Mouse (Mus musculus): Measurements from ENCODE around the gene Rab5c. TPM values are rescaled to one million over a fixed set of nuclear protein-coding genes. Genes with fewer than 3 reads are reported as not detected.

Gene Rab5c
- polyA plus RNA-seq, 1 experiment from 2014 or later: 23.7 TPM

DNA sequence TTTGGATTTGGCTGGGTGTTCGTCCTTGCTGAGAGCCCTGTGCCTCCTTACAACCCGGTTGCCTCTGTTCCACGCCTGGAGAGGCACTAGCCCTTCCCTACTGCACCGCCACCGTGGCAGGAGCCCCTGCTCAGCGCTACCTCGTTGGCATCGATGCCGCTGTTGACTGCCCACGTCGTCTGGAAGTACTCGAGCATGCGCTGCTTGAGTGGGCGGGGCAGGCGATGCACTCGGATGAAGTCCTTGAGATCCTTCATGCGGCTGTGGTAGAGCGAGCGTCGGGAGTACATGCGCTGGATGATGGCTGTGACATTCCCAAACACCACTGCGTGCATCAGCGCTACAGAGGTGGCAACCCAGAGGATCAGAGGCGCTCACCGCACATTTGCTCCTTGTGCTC, 11.5 kb upstream of the Rab5c start:
- WGBS: 52% methylated on average over 25 of the region's 25 CpGs
- H3K9me3 ChIP-seq: no peaks in the 10 kb centered on the region

GRCm38 (mm10) chr11:100748620-100749019, 10.6 kb upstream of the Rab5c start:
- no peak for ATAC-seq (ENCODE audit: low FRiP score, low read depth)

More for the DNA sequence above, 11.5 kb upstream of the Rab5c start:
- Histone ChIP-seq H3K27ac (no peak overlapping the region), H3K27me3 (replicated peaks) (peaks cover 12% of the 10 kb centered on the region), H3K4me1 (peaks cover 5% of the 10 kb centered on the region; the same call in 1 of the 2 replicates), H3K4me3 (no peak overlapping the region), H3K9ac (no peak overlapping the region), H3K36me3 (0 out of 2 replicates have a peak, but pooled peaks cover 7% of the 10 kb centered on the region), H3K4me2 (replicated peaks) (no peak overlapping the region)
- ATAC-seq (ENCODE audit: low FRiP score, low read depth): no peak

DNA sequence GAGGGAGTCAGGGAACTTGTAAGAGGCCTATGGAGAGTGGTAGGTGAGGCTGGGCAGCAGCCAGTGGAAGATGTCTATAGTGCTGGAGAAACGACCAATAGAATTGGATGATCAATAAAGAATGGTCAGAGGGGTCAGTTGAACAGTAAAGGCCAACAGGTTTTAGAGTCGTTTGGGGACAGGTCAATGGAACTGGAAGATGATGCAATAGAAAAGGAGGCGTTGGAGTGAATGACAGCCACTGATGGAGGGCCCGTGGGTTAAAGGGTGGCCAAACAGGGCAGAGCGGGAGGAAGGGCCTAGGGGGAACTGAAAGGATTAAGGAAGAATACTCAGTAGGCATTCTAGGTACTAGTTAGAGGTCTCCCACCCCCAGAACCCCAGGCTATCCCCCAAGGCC, 9.1 kb upstream of the Rab5c start:
- WGBS: 68% methylated on average over 5 of the region's 5 CpGs
- peaks cover 9% of the 10 kb centered on the region for H3K27me3 ChIP-seq (replicated peaks)
- no peak overlapping the region for H3K4me2 ChIP-seq (replicated peaks)
- no peaks in the 10 kb centered on the region for H3K9me3 ChIP-seq
- no peak overlapping the region for H3K27ac ChIP-seq
- H3K4me1 ChIP-seq: peaks cover 3% of the 10 kb centered on the region; the same call in 1 of the 2 replicates
- ATAC-seq (ENCODE audit: low FRiP score, low read depth): no peak
- no peak overlapping the region for H3K4me3 ChIP-seq
- no peak overlapping the region for H3K9ac ChIP-seq
- H3K36me3 ChIP-seq: 0 out of 2 replicates have a peak, but pooled peaks cover 7% of the 10 kb centered on the region

More at GRCm38 (mm10) chr11:100748620-100749019, 10.6 kb upstream of the Rab5c start:
- H3K9ac ChIP-seq: no peak overlapping the region
- WGBS: 83% methylated on average over 4 of the region's 4 CpGs
- no peak overlapping the region for H3K27ac ChIP-seq
- H3K36me3 ChIP-seq: 0 out of 2 replicates have a peak, but pooled peaks cover 7% of the 10 kb centered on the region
- H3K27me3 ChIP-seq (replicated peaks): peaks cover 9% of the 10 kb centered on the region
- H3K4me2 ChIP-seq (replicated peaks): no peak overlapping the region
- H3K4me3 ChIP-seq: no peak overlapping the region
- peaks cover 5% of the 10 kb centered on the region; the same call in 1 of the 2 replicates for H3K4me1 ChIP-seq
- H3K9me3 ChIP-seq: no peaks in the 10 kb centered on the region

GRCm38 (mm10) chr11:100746546-100746945, 8.5 kb upstream of the Rab5c start:
- Histone ChIP-seq H3K9ac (no peak overlapping the region), H3K4me3 (no peak overlapping the region), H3K27me3 (replicated peaks) (peaks cover 9% of the 10 kb centered on the region), H3K4me1 (no peaks in the 10 kb centered on the region), H3K4me2 (replicated peaks) (no peak overlapping the region), H3K9me3 (no peaks in the 10 kb centered on the region), H3K27ac (no peak overlapping the region), H3K36me3 (0 out of 2 replicates have a peak, but pooled peaks cover 7% of the 10 kb centered on the region)
- ATAC-seq (ENCODE audit: low FRiP score, low read depth): no peak
- WGBS: 80% methylated on average over 10 of the region's 10 CpGs

- Histone ChIP-seq H3K27me3 (replicated peaks) (peaks cover 9% of the 10 kb centered on the region), H3K9ac (no peak overlapping the region), H3K9me3 (no peaks in the 10 kb centered on the region), H3K27ac (no peak overlapping the region), H3K4me3 (no peak overlapping the region), H3K4me2 (replicated peaks) (no peak overlapping the region), H3K4me1 (no peaks in the 10 kb centered on the region), H3K36me3 (0 out of 2 replicates have a peak, but pooled peaks cover 7% of the 10 kb centered on the region)
- WGBS: 14% methylated on average over 6 of the region's 6 CpGs
- ATAC-seq (ENCODE audit: low FRiP score, low read depth): no peak
Measured at GRCm38 (mm10) chr11:100745085-100745484, 7.1 kb upstream of the Rab5c start.

- Histone ChIP-seq H3K4me1 (peaks cover 16% of the 10 kb centered on the region), H3K9ac (no peak overlapping the region), H3K9me3 (no peaks in the 10 kb centered on the region), H3K4me3 (no peak overlapping the region), H3K4me2 (replicated peaks) (no peak overlapping the region), H3K27me3 (replicated peaks) (no peaks in the 10 kb centered on the region), H3K27ac (no peak overlapping the region), H3K36me3 (no peaks in the 10 kb centered on the region)
- WGBS: 75% methylated on average over 6 of the region's 6 CpGs
- ATAC-seq (ENCODE audit: low FRiP score, low read depth): no peak
Measured at GRCm38 (mm10) chr11:100741348-100741747, 3.3 kb upstream of the Rab5c start.

DNA sequence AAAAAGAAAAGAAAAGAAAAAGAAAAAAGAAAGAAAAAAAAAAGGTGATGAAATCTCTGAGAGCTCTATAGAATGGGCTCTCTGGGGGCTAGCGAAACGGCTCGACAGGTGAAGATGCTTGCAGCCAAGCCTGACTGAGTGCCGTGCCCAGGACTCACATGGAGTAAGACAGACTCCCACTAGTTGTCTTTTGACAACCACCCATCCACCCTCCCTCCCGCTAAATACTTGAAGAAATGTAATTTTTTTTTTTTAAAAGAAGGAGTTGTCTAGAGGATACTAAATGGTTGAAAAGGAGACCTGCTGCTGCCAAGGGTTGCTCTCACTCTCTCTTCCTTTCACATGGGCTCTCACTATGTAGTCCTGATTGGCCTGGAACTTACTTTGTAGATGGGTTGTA, 734 bp upstream of the Rab5c start:
- peaks cover 24% of the 10 kb centered on the region for H3K4me1 ChIP-seq
- H3K4me2 ChIP-seq (replicated peaks): peak overlapping the region; percentile 94
- ATAC-seq (ENCODE audit: low FRiP score, low read depth): no peak
- peak overlapping the region; percentile 86; the same call in 1 of the 2 replicates for H3K4me3 ChIP-seq
- WGBS: 22% methylated on average over 5 of the region's 5 CpGs
- no peaks in the 10 kb centered on the region for H3K9me3 ChIP-seq
- H3K27ac ChIP-seq: no peak overlapping the region
- no peaks in the 10 kb centered on the region for H3K27me3 ChIP-seq (replicated peaks)
- H3K36me3 ChIP-seq: no peaks in the 10 kb centered on the region
- H3K9ac ChIP-seq: peak overlapping the region; percentile 45; the same call in 1 of the 2 replicates

GRCm38 (mm10) chr11:100737105-100737733, 796 bp downstream of the Rab5c start:
- ATAC-seq (ENCODE audit: low FRiP score, low read depth): no peak
- H3K36me3 ChIP-seq: peaks cover 11% of the 10 kb centered on the region; the same call in 1 of the 2 replicates
- H3K9ac ChIP-seq: peak overlapping the region; percentile 90
- peak overlapping the region; percentile 94 for H3K4me2 ChIP-seq (replicated peaks)
- H3K4me3 ChIP-seq: peak overlapping the region; percentile 86
- 2% methylated on average over 13 of the region's 13 CpGs for WGBS
- no peak overlapping the region for H3K27ac ChIP-seq
- H3K9me3 ChIP-seq: no peaks in the 10 kb centered on the region
- H3K4me1 ChIP-seq: peaks cover 24% of the 10 kb centered on the region
- no peaks in the 10 kb centered on the region for H3K27me3 ChIP-seq (replicated peaks)

DNA sequence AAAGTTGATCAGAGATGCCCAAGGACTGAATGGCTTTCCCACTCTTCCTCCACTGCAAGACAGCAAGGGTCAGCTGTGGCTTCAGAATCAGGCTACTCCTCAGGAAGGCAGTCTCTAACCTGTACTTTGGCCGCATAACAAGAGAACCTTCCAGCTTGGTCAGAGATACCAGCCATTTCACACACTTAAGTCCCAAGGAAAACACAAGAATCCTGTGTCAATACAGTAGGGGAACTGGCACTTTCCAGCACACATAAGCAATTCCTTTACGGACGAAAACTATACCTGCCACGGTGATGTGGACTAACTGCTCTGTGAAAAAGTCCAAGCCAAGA, 1.3 kb downstream of the Rab5c start:
- Histone ChIP-seq H3K4me2 (replicated peaks) (peak overlapping the region; percentile 94), H3K9ac (peak overlapping the region; percentile 90), H3K9me3 (no peaks in the 10 kb centered on the region), H3K27ac (no peak overlapping the region), H3K27me3 (replicated peaks) (no peaks in the 10 kb centered on the region), H3K4me1 (peaks cover 24% of the 10 kb centered on the region), H3K4me3 (peak overlapping the region; percentile 86), H3K36me3 (peaks cover 12% of the 10 kb centered on the region; the same call in 1 of the 2 replicates)
- WGBS: 80% methylated on average over 4 of the region's 4 CpGs
- no peak for ATAC-seq (ENCODE audit: low FRiP score, low read depth)

DNA sequence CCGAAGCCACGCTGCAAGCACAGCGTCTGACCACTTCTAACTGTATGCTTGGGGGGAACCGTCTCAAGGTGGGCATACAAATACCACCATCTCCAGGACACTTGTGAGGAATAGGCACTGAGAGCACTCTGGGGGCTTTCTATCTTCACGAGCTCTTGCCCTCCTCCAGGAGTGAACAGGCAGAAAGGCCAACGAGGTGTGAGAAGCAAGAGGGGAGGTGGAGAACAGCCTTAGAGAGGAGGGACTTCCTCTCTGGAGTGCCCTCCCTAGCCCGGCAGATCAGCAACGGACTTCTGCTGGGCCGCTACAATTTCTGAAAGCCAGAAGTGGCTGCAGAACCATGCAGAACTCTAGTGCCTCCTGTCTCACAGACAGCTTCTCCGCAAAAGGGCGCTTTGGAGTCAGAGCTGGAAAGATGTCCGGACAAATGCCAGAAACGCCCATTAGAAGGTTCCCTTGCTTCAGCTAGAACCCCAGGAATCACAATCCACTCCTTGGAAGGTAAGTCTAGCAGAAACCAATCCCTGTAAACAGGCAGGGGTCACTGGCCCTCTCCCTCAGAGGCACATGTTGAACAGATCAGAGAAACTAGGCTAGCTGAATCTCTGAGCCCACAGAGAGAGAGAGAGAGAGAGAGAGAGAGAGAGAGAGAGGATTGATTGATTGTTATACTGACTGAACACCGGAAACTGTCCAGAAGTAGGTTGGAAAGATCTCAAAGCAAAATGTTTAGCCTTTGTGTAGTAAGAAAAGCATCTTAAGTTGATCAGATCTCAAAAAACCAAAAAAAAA, 1.9 kb downstream of the Rab5c start:
- Histone ChIP-seq H3K9ac (0 out of 2 replicates have a peak overlapping the region, but pooled peaks have one; percentile 17), H3K9me3 (no peaks in the 10 kb centered on the region), H3K4me1 (peaks cover 24% of the 10 kb centered on the region), H3K36me3 (peaks cover 12% of the 10 kb centered on the region; the same call in 1 of the 2 replicates), H3K4me3 (no peak overlapping the region), H3K27ac (no peak overlapping the region), H3K27me3 (replicated peaks) (no peaks in the 10 kb centered on the region), H3K4me2 (replicated peaks) (peak overlapping the region; percentile 94)
- WGBS: 82% methylated on average over 14 of the region's 14 CpGs
- ATAC-seq (ENCODE audit: low FRiP score, low read depth): no peak

DNA sequence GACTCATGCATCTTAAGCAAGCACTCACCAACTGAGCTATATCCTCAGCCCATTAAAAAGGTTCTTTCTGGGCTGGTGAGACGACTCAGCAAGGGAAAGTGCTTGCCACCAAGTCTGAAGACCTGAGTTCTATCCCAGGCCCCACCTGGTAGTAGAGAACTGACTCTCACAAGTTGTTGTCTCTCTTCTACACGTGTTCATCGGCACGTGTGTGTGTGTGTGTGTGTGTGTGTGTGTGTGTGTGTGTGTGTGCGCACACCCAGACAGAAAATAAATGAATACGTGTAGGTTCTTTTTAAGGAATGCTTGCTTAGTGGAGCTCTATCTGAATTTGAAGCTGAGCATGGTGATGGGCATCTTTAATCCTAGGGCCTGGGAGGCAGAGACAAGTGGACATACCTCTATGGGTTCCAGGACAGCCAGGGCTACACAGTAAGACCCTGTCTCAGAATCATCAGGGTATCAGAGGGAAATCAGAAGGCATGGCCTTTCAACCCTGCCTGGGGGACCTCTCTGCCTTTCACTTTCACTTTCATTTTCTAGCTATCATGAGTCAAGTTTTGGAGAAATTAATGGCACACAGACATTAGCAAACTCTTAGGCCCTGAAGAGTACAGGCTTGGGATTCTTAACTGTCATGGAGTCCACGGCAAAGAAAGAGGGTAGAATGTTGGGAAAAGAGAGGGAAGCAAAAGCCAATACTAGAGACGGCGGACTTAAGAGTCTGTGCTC, 2.7 kb downstream of the Rab5c start:
- Histone ChIP-seq H3K4me2 (replicated peaks) (peak overlapping the region; percentile 18), H3K27me3 (replicated peaks) (no peaks in the 10 kb centered on the region), H3K4me1 (peaks cover 24% of the 10 kb centered on the region), H3K36me3 (peaks cover 16% of the 10 kb centered on the region; the same call in 1 of the 2 replicates), H3K4me3 (no peak overlapping the region), H3K9ac (no peak overlapping the region), H3K9me3 (no peaks in the 10 kb centered on the region), H3K27ac (no peak overlapping the region)
- WGBS: 90% methylated on average over 9 of the region's 9 CpGs
- ATAC-seq (ENCODE audit: low FRiP score, low read depth): no peak

Data from neural tube, embryonic 12.5 days (tissue).